Mouse (Mus musculus) neural tube, embryonic 13.5 days (tissue): Measurements from ENCODE around the gene Dscaml1. TPM values are rescaled to one million over a fixed set of nuclear protein-coding genes. Genes with fewer than 3 reads are reported as not detected.

Experiments
- ATAC-seq: fragments of 200-750 bp; cut with Nextera tagmentation; 2 replicates; pipeline ENCODE4 v1.8.0; 2017; ENCODE audit warnings: low read depth, mild to moderate bottlenecking, moderate TSS enrichment, moderate library complexity
- H3K27ac ChIP-seq: fragments of 300-500 bp; sonication (generic); replicated peaks from 2 replicates; pipeline ENCODE4 v1.5.1; 2015; ENCODE audit warnings: moderate library complexity, mild to moderate bottlenecking, inconsistent platforms
- H3K27me3 ChIP-seq: fragments of 300-500 bp; sonication (generic); 2 replicates; pipeline ENCODE4 v1.6.1; 2015; ENCODE audit warnings: mild to moderate bottlenecking, inconsistent platforms
- H3K36me3 ChIP-seq: fragments of 300-500 bp; sonication (generic); 2 replicates; pipeline ENCODE4 v1.6.1; 2015; ENCODE audit warnings: mild to moderate bottlenecking, inconsistent platforms
- H3K4me1 ChIP-seq: fragments of 300-500 bp; sonication (generic); replicated peaks from 2 replicates; pipeline ENCODE4 v1.6.1; 2015; ENCODE audit warnings: inconsistent platforms
- H3K4me2 ChIP-seq: fragments of 300-500 bp; sonication (generic); 2 replicates; pipeline ENCODE4 v1.6.1; 2015; ENCODE audit warnings: inconsistent platforms, mild to moderate bottlenecking, moderate library complexity
- H3K4me3 ChIP-seq: fragments of 300-500 bp; sonication (generic); 2 replicates; pipeline ENCODE4 v1.5.1; 2015; ENCODE audit warnings: mild to moderate bottlenecking, inconsistent platforms
- H3K9ac ChIP-seq: fragments of 300-500 bp; sonication (generic); 2 replicates; pipeline ENCODE4 v1.6.1; 2015; ENCODE audit warnings: moderate library complexity, mild to moderate bottlenecking, inconsistent platforms
- H3K9me3 ChIP-seq: fragments of 300-500 bp; sonication (generic); 2 replicates; pipeline ENCODE4 v1.6.1; 2016; ENCODE audit warnings: inconsistent platforms
- WGBS: fragments of 180-500 bp; shearing (Covaris S2); methylation state at CpG from one replicate; pipeline ENCODE4 v1.1.7; 2015; 5-methylcytosine and 5-hydroxymethylcytosine counted together
- polyA plus RNA-seq: library from polyadenylated mRNA; unstranded; fragments of >200 nt; fragmentation: Nextera tagmentation; extraction: Ambion mirVana; gene quantifications from 2 replicates; pipeline ENCODE4 v1.2.1, GENCODE M21; 2015

The Dscaml1 gene
- polyA plus RNA-seq, 1 experiment from 2014 or later = 12.5 TPM

GRCm38 (mm10) chr9:45524505-45524904 is 98.1 kb downstream of the Dscaml1 start:
- WGBS = 67% methylated on average over 8 of the region's 8 CpGs

GRCm38 (mm10) chr9:45533253-45533652 is 106.8 kb downstream of the Dscaml1 start:
- 84% methylated on average over 2 of the region's 2 CpGs for WGBS
- no peak for ATAC-seq

More at GRCm38 (mm10) chr9:45524505-45524904, 98.1 kb downstream of the Dscaml1 start:
- no peak overlapping the region for H3K27ac ChIP-seq
- peaks cover 13% of the 10 kb centered on the region for H3K4me1 ChIP-seq
- no peaks in the 10 kb centered on the region for H3K27me3 ChIP-seq
- no peak for ATAC-seq
- no peak overlapping the region for H3K4me3 ChIP-seq
- no peak overlapping the region for H3K9ac ChIP-seq
- no peaks in the 10 kb centered on the region for H3K36me3 ChIP-seq
- no peaks in the 10 kb centered on the region for H3K9me3 ChIP-seq
- no peak overlapping the region for H3K4me2 ChIP-seq

GRCm38 (mm10) chr9:45534472-45534988 is 108.1 kb downstream of the Dscaml1 start:
- ATAC-seq = peak; percentile 33; the same call in 1 of the 2 replicates
- 38% methylated on average over 8 of the region's 8 CpGs for WGBS
- H3K4me2 ChIP-seq = no peak overlapping the region

More at GRCm38 (mm10) chr9:45533253-45533652, 106.8 kb downstream of the Dscaml1 start:
- H3K4me2 ChIP-seq = no peak overlapping the region
- H3K4me3 ChIP-seq = no peak overlapping the region
- no peaks in the 10 kb centered on the region for H3K9me3 ChIP-seq
- H3K36me3 ChIP-seq = no peaks in the 10 kb centered on the region
- no peaks in the 10 kb centered on the region for H3K27me3 ChIP-seq
- no peak overlapping the region for H3K9ac ChIP-seq
- H3K4me1 ChIP-seq = peaks cover 68% of the 10 kb centered on the region
- 0 out of 2 replicates have a peak overlapping the region, but pooled peaks have one; percentile 82 for H3K27ac ChIP-seq

GRCm38 (mm10) chr9:45537649-45538048 is 111.2 kb downstream of the Dscaml1 start:
- 81% methylated on average over 7 of the region's 7 CpGs for WGBS
- peaks cover 63% of the 10 kb centered on the region for H3K4me1 ChIP-seq
- no peak overlapping the region for H3K4me2 ChIP-seq
- ATAC-seq = no peak
- no peak overlapping the region for H3K27ac ChIP-seq
- H3K4me3 ChIP-seq = no peak overlapping the region
- H3K9ac ChIP-seq = no peak overlapping the region
- H3K27me3 ChIP-seq = no peaks in the 10 kb centered on the region
- H3K36me3 ChIP-seq = no peaks in the 10 kb centered on the region
- no peaks in the 10 kb centered on the region for H3K9me3 ChIP-seq

More at GRCm38 (mm10) chr9:45534472-45534988, 108.1 kb downstream of the Dscaml1 start:
- Histone ChIP-seq H3K9ac (peak overlapping the region; percentile 41; the same call in 1 of the 2 replicates), H3K36me3 (no peaks in the 10 kb centered on the region), H3K9me3 (no peaks in the 10 kb centered on the region), H3K27ac (peak overlapping the region; percentile 84), H3K4me3 (no peak overlapping the region), H3K27me3 (no peaks in the 10 kb centered on the region), H3K4me1 (peaks cover 66% of the 10 kb centered on the region)

- no peak for ATAC-seq
- Histone ChIP-seq H3K4me3 (no peak overlapping the region), H3K27ac (peak overlapping the region; percentile 59), H3K36me3 (no peaks in the 10 kb centered on the region), H3K9me3 (no peaks in the 10 kb centered on the region), H3K9ac (no peak overlapping the region), H3K27me3 (no peaks in the 10 kb centered on the region), H3K4me1 (peaks cover 49% of the 10 kb centered on the region), H3K4me2 (no peak overlapping the region)
- WGBS = 85% methylated on average over 14 of the region's 14 CpGs
Observed at GRCm38 (mm10) chr9:45539265-45540044, 113.0 kb downstream of the Dscaml1 start.

GRCm38 (mm10) chr9:45546024-45546638 is 119.7 kb downstream of the Dscaml1 start:
- H3K9ac ChIP-seq = no peak overlapping the region
- ATAC-seq = 0 out of 2 replicates have a peak, but pooled peaks have one; percentile 46
- peak overlapping the region; percentile 67 for H3K27ac ChIP-seq
- no peak overlapping the region for H3K4me2 ChIP-seq
- no peaks in the 10 kb centered on the region for H3K9me3 ChIP-seq
- H3K36me3 ChIP-seq = no peaks in the 10 kb centered on the region
- no peak overlapping the region for H3K4me3 ChIP-seq
- 37% methylated on average over 13 of the region's 13 CpGs for WGBS
- H3K27me3 ChIP-seq = no peaks in the 10 kb centered on the region
- peaks cover 64% of the 10 kb centered on the region for H3K4me1 ChIP-seq

GRCm38 (mm10) chr9:45546902-45547578 is 120.6 kb downstream of the Dscaml1 start:
- ATAC-seq = no peak
- 80% methylated on average over 7 of the region's 7 CpGs for WGBS
- peaks cover 61% of the 10 kb centered on the region for H3K4me1 ChIP-seq

GRCm38 (mm10) chr9:45549796-45550195 is 123.4 kb downstream of the Dscaml1 start:
- no peaks in the 10 kb centered on the region for H3K27me3 ChIP-seq
- no peak overlapping the region for H3K4me3 ChIP-seq
- H3K9ac ChIP-seq = no peak overlapping the region
- no peak overlapping the region for H3K4me2 ChIP-seq
- H3K27ac ChIP-seq = peak overlapping the region; percentile 82
- WGBS = 18% methylated on average over 5 of the region's 5 CpGs
- ATAC-seq = no peak
- H3K9me3 ChIP-seq = no peaks in the 10 kb centered on the region
- H3K36me3 ChIP-seq = no peaks in the 10 kb centered on the region
- peaks cover 65% of the 10 kb centered on the region for H3K4me1 ChIP-seq

More at GRCm38 (mm10) chr9:45546902-45547578, 120.6 kb downstream of the Dscaml1 start:
- Histone ChIP-seq H3K27me3 (no peaks in the 10 kb centered on the region), H3K36me3 (no peaks in the 10 kb centered on the region), H3K27ac (peak overlapping the region; percentile 67; the same call in 1 of the 2 replicates), H3K9ac (no peak overlapping the region), H3K4me3 (no peak overlapping the region), H3K4me2 (no peak overlapping the region), H3K9me3 (no peaks in the 10 kb centered on the region)

GRCm38 (mm10) chr9:45550210-45550609 is 123.8 kb downstream of the Dscaml1 start:
- H3K27ac ChIP-seq = peak overlapping the region; percentile 82
- H3K36me3 ChIP-seq = no peaks in the 10 kb centered on the region
- H3K9me3 ChIP-seq = no peaks in the 10 kb centered on the region
- WGBS = 17% methylated on average over 6 of the region's 6 CpGs
- no peak overlapping the region for H3K4me2 ChIP-seq
- no peaks in the 10 kb centered on the region for H3K27me3 ChIP-seq
- no peak overlapping the region for H3K9ac ChIP-seq
- peaks cover 65% of the 10 kb centered on the region for H3K4me1 ChIP-seq
- ATAC-seq = peak; percentile 75
- no peak overlapping the region for H3K4me3 ChIP-seq

GRCm38 (mm10) chr9:45550662-45551061 is 124.2 kb downstream of the Dscaml1 start:
- H3K9ac ChIP-seq = no peak overlapping the region
- whole genome bisulfite sequencing = 56% methylated on average over 4 of the region's 4 CpGs
- peak overlapping the region; percentile 82 for H3K27ac ChIP-seq
- H3K9me3 ChIP-seq = no peaks in the 10 kb centered on the region
- ATAC-seq = peak; percentile 13; the same call in 1 of the 2 replicates
- no peaks in the 10 kb centered on the region for H3K27me3 ChIP-seq
- no peak overlapping the region for H3K4me3 ChIP-seq
- H3K4me1 ChIP-seq = peaks cover 65% of the 10 kb centered on the region
- H3K36me3 ChIP-seq = no peaks in the 10 kb centered on the region
- no peak overlapping the region for H3K4me2 ChIP-seq

- Histone ChIP-seq H3K4me1 (peaks cover 43% of the 10 kb centered on the region), H3K4me2 (no peak overlapping the region), H3K4me3 (no peak overlapping the region), H3K9ac (no peak overlapping the region), H3K27me3 (no peaks in the 10 kb centered on the region), H3K9me3 (no peaks in the 10 kb centered on the region), H3K36me3 (no peaks in the 10 kb centered on the region), H3K27ac (peak overlapping the region; percentile 61)
- ATAC-seq = no peak
- WGBS = 26% methylated on average over 17 of the region's 17 CpGs
Observed at GRCm38 (mm10) chr9:45555036-45555826, 128.8 kb downstream of the Dscaml1 start.
